Mouse (Mus musculus): ENCODE results near the gene Galnt9.

Galnt9 gene

GRCm38 (mm10) chr5:110543951-110544690 lies at the start of gene Galnt9:
TSS of gene Galnt9 (plus strand) at chr5:110544355.
- peak in 1 of 2 experiments; percentile 3 for DNase-seq (ENCODE audit: low spot score in 2 of 2)

GRCm38 (mm10) chr5:110494396-110494795 lies 49.8 kb upstream of the Galnt9 start:
- no peak for DNase-seq (ENCODE audit: low spot score in 2 of 2)

- DNase-seq (ENCODE audit: low spot score in 2 of 2) = no peak
Observed at GRCm38 (mm10) chr5:110495051-110495450, 49.1 kb upstream of the Galnt9 start.

GRCm38 (mm10) chr5:110497556-110497955 lies 46.6 kb upstream of the Galnt9 start:
- peak; percentile 23 to 44 for DNase-seq (ENCODE audit: low spot score in 2 of 2)

GRCm38 (mm10) chr5:110498071-110498470 lies 46.1 kb upstream of the Galnt9 start:
- no peak for DNase-seq (ENCODE audit: low spot score in 2 of 2)

GRCm38 (mm10) chr5:110500233-110500632 lies 43.9 kb upstream of the Galnt9 start:
- DNase-seq (ENCODE audit: low spot score in 2 of 2) = no peak

GRCm38 (mm10) chr5:110503361-110503760 lies 40.8 kb upstream of the Galnt9 start:
- no peak for DNase-seq (ENCODE audit: low spot score in 2 of 2)

GRCm38 (mm10) chr5:110505611-110506294 lies 38.4 kb upstream of the Galnt9 start:
- no peak for DNase-seq (ENCODE audit: low spot score in 2 of 2)

- DNase-seq (ENCODE audit: low spot score in 2 of 2) = no peak
Observed at GRCm38 (mm10) chr5:110506295-110506616, 37.9 kb upstream of the Galnt9 start.

GRCm38 (mm10) chr5:110506856-110507255 lies 37.3 kb upstream of the Galnt9 start:
- no peak for DNase-seq (ENCODE audit: low spot score in 2 of 2)

- no peak for DNase-seq (ENCODE audit: low spot score in 2 of 2)
Observed at GRCm38 (mm10) chr5:110507943-110508342, 36.2 kb upstream of the Galnt9 start.

GRCm38 (mm10) chr5:110510357-110510756 lies 33.8 kb upstream of the Galnt9 start:
- DNase-seq (ENCODE audit: low spot score in 2 of 2) = no peak

- DNase-seq (ENCODE audit: low spot score in 2 of 2) = no peak
Observed at GRCm38 (mm10) chr5:110513791-110514190, 30.4 kb upstream of the Galnt9 start.

GRCm38 (mm10) chr5:110514694-110515093 lies 29.5 kb upstream of the Galnt9 start:
- no peak for DNase-seq (ENCODE audit: low spot score in 2 of 2)

GRCm38 (mm10) chr5:110516390-110516789 lies 27.8 kb upstream of the Galnt9 start:
- DNase-seq (ENCODE audit: low spot score in 2 of 2) = no peak

GRCm38 (mm10) chr5:110518086-110518783 lies 25.9 kb upstream of the Galnt9 start:
- DNase-seq (ENCODE audit: low spot score in 2 of 2) = no peak

- DNase-seq (ENCODE audit: low spot score in 2 of 2) = no peak
Observed at GRCm38 (mm10) chr5:110520974-110521373, 23.2 kb upstream of the Galnt9 start.

- no peak for DNase-seq (ENCODE audit: low spot score in 2 of 2)
Observed at GRCm38 (mm10) chr5:110521822-110522221, 22.3 kb upstream of the Galnt9 start.

GRCm38 (mm10) chr5:110523296-110523695 lies 20.9 kb upstream of the Galnt9 start:
- no peak for DNase-seq (ENCODE audit: low spot score in 2 of 2)

- DNase-seq (ENCODE audit: low spot score in 2 of 2) = no peak
Observed at GRCm38 (mm10) chr5:110525701-110526100, 18.5 kb upstream of the Galnt9 start.

- DNase-seq (ENCODE audit: low spot score in 2 of 2) = no peak
Observed at GRCm38 (mm10) chr5:110526556-110526955, 17.6 kb upstream of the Galnt9 start.

GRCm38 (mm10) chr5:110531091-110531490 lies 13.1 kb upstream of the Galnt9 start:
- DNase-seq (ENCODE audit: low spot score in 2 of 2) = no peak

GRCm38 (mm10) chr5:110534402-110534801 lies 9.8 kb upstream of the Galnt9 start:
- no peak for DNase-seq (ENCODE audit: low spot score in 2 of 2)

All from heart, adult 9 months (tissue).